Mouse (Mus musculus): Measurements from ENCODE around the gene Eya4.

Eya4 gene

GRCm38 (mm10) chr10:23159138-23159537, 191.4 kb downstream of the Eya4 start:
- no peak for DNase-seq (ENCODE audit: low read depth, low spot score)

GRCm38 (mm10) chr10:23156866-23157625, 193.5 kb downstream of the Eya4 start:
- no peak for DNase-seq (ENCODE audit: low read depth, low spot score)

GRCm38 (mm10) chr10:23150401-23150800, 200.2 kb downstream of the Eya4 start:
- peak; percentile 71 for DNase-seq (ENCODE audit: low read depth, low spot score)

- no peak for DNase-seq (ENCODE audit: low read depth, low spot score)
Observed at GRCm38 (mm10) chr10:23144616-23145015, 206.0 kb downstream of the Eya4 start.

- DNase-seq (ENCODE audit: low read depth, low spot score) = no peak
Observed at GRCm38 (mm10) chr10:23127947-23128346, 222.6 kb downstream of the Eya4 start.

GRCm38 (mm10) chr10:23127151-23127550, 223.4 kb downstream of the Eya4 start:
- DNase-seq (ENCODE audit: low read depth, low spot score) = no peak

- no peak for DNase-seq (ENCODE audit: low read depth, low spot score)
Observed at GRCm38 (mm10) chr10:23126529-23126928, 224.1 kb downstream of the Eya4 start.

- DNase-seq (ENCODE audit: low read depth, low spot score) = no peak
Observed at GRCm38 (mm10) chr10:23120437-23120836, 230.1 kb downstream of the Eya4 start.

GRCm38 (mm10) chr10:23116786-23117410, 233.7 kb downstream of the Eya4 start:
- DNase-seq (ENCODE audit: low read depth, low spot score) = peak; percentile 56

- no peak for DNase-seq (ENCODE audit: low read depth, low spot score)
Observed at GRCm38 (mm10) chr10:23116063-23116462, 234.5 kb downstream of the Eya4 start.

- DNase-seq (ENCODE audit: low read depth, low spot score) = no peak
Observed at GRCm38 (mm10) chr10:23115321-23115720, 235.3 kb downstream of the Eya4 start.

GRCm38 (mm10) chr10:23108122-23108521, 242.5 kb downstream of the Eya4 start:
- DNase-seq (ENCODE audit: low read depth, low spot score) = no peak

- no peak for DNase-seq (ENCODE audit: low read depth, low spot score)
Observed at GRCm38 (mm10) chr10:23092517-23092916, 258.1 kb downstream of the Eya4 start.

GRCm38 (mm10) chr10:23091552-23091951, 259.0 kb downstream of the Eya4 start:
- no peak for DNase-seq (ENCODE audit: low read depth, low spot score)

GRCm38 (mm10) chr10:23090323-23090722, 260.3 kb downstream of the Eya4 start:
- no peak for DNase-seq (ENCODE audit: low read depth, low spot score)

GRCm38 (mm10) chr10:23089271-23089670, 261.3 kb downstream of the Eya4 start:
- DNase-seq (ENCODE audit: low read depth, low spot score) = no peak

- no peak for DNase-seq (ENCODE audit: low read depth, low spot score)
Observed at GRCm38 (mm10) chr10:23088764-23089163, 261.8 kb downstream of the Eya4 start.

GRCm38 (mm10) chr10:23086352-23087215, 264.0 kb downstream of the Eya4 start:
- DNase-seq (ENCODE audit: low read depth, low spot score) = peak; percentile 58

GRCm38 (mm10) chr10:23081548-23081828, 269.1 kb downstream of the Eya4 start:
- no peak for DNase-seq (ENCODE audit: low read depth, low spot score)

GRCm38 (mm10) chr10:23080749-23081547, 269.6 kb downstream of the Eya4 start:
- DNase-seq (ENCODE audit: low read depth, low spot score) = peak; percentile 78

- DNase-seq (ENCODE audit: low read depth, low spot score) = no peak
Observed at GRCm38 (mm10) chr10:23076691-23077385, 273.7 kb downstream of the Eya4 start.
